Mouse (Mus musculus) cortical plate, adult 2 months (tissue): ENCODE results near the gene Fgf12. TPM values are rescaled to one million over a fixed set of nuclear protein-coding genes. Genes with fewer than 3 reads are reported as not detected.

ENCODE experiments used
- H3K27ac ChIP-seq: fragments of 200-500 bp; 2 replicates; pipeline ENCODE4 v1.5.1; 2012; ENCODE audit warnings: low read length, control low read depth, inconsistent platforms; ENCODE audit not compliant: insufficient read depth
- H3K4me1 ChIP-seq: fragments of 200-500 bp; 2 replicates; pipeline ENCODE4 v1.6.1; 2011; ENCODE audit warnings: low read length; ENCODE audit not compliant: control insufficient read depth, insufficient read depth
- H3K4me3 ChIP-seq: fragments of 200-500 bp; 2 replicates; pipeline ENCODE4 v1.5.1; 2011; ENCODE audit warnings: mild to moderate bottlenecking, low read length, control low read depth; ENCODE audit not compliant: insufficient read depth
- CTCF ChIP-seq: fragments of 200-500 bp; IDR thresholded peaks from 2 replicates; pipeline ENCODE4 v1.5.1; 2011; ENCODE audit warnings: mild to moderate bottlenecking, control low read depth, low read length; ENCODE audit not compliant: insufficient read depth; ENCODE audit errors: extremely low read depth
- POLR2A ChIP-seq: fragments of 200-500 bp; IDR thresholded peaks from 2 replicates; pipeline ENCODE4 v1.6.1; 2011; ENCODE audit warnings: mild to moderate bottlenecking, low read length, control low read depth; ENCODE audit not compliant: insufficient read depth; ENCODE audit errors: extremely low read depth
- polyA plus RNA-seq: library from polyadenylated mRNA; depleted of rRNA; stranded (reverse); fragments of >200 nt; gene quantifications from 2 replicates; pipeline ENCODE4 v1.2.3, GENCODE M21; 2012

The Fgf12 gene
- polyA plus RNA-seq, 1 experiment, result 140 TPM

DNA sequence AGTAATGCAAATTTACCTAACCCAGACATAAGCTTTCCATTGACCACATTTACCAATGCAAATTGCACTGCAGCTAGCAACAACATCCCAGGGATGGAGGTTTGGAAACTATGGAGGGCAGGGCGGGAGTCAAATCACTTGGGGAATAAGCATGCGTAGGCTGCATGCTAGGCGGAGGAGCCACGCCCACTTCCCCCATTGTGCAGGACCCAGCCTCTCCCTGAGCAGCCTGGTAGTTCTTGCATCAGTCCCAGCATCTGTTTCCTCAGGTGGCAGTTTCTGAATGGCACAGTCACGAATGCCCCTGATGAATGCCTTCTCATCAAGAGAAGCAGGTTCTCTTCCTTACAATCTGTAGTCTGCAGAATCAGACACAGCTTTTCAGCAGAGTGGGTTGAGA lies 241.5 kb downstream of the Fgf12 start:
- Histone ChIP-seq H3K27ac (no peak overlapping the region), H3K4me3 (no peak overlapping the region)
- TF ChIP-seq POLR2A (no peak), CTCF (no peak)

DNA sequence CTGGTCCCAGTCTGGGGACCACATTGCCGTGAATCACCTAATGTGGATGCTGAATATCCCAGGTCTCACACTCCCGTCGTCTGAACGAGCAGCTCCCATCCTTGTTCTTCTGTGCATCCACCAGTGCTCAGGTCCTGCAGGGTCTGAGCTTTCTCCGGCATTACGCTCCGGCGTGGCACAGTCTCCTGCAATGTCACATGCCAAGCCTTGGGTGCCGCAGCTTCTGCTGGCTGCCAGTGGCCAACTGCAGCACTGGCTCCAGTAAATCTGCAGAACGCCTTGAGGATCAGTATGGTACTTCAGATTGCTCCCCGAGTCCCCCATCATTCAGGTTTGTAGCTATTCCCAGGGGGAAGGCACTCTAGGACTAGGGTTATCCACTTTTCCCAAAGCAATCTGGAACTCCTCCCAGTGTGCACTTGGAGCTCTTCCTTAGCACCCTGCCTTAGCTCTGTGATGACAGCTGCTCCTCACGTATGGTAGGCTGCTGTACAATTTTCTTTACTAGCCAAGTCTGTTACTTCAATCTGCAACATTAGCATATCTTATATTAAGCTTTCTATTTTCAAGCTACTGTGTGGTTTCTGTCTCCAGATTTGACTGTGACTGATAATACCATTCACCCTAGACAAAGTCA lies 254.8 kb downstream of the Fgf12 start:
- Histone ChIP-seq H3K4me3 (no peak overlapping the region; the same call in 1 of the 2 replicates), H3K4me1 (peaks cover 5% of the 10 kb centered on the region), H3K27ac (no peak overlapping the region)
- no peak for TF ChIP-seq POLR2A
- TF ChIP-seq CTCF, result no peak

More for the DNA sequence above, 241.5 kb downstream of the Fgf12 start:
- H3K4me1 ChIP-seq, result 0 out of 2 replicates have a peak, but pooled peaks cover 1% of the 10 kb centered on the region

DNA sequence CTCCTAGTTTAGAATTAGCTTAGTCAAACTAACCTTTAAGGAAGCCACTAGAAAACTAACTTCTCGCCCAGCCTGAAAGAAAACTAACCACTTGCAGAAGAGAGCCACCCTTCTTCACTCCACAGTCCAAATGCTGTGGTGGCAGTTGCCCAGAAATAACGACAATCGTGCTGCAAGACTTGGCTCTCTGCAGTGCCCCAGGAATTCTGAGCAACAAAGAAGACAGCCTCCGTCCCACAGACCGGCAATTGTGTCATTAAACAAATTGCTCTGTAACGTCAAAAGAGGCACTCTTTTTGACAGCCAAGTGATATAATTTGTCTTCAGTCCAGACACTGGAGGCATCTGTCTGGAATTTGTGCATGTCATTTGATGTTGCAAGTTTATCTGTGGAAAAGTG lies 261.2 kb downstream of the Fgf12 start:
- H3K27ac ChIP-seq, result no peak overlapping the region
- H3K4me1 ChIP-seq, result no peaks in the 10 kb centered on the region
- TF ChIP-seq CTCF (no peak), POLR2A (no peak)
- H3K4me3 ChIP-seq, result no peak overlapping the region

DNA sequence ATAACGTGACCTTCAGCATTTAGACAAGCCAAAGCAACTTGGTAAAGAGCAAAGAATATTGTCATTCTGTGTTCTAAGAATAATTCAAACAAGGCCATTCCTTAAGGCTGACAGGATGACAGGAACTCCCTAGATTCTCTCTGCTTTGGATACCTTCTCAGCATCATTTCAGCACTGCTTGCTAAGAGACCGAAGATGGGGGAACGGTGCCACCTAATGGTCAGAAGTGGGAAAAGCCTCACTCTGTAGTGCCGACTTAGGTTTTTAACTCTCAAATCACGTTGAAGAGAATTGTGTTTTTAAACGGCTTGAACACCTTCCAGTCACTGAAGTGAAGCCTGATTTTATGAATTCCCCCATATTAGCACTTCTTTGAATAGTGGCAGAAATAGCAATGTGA lies 262.4 kb downstream of the Fgf12 start:
- TF ChIP-seq POLR2A, result no peak
- peak; percentile 97 for TF ChIP-seq CTCF
- Histone ChIP-seq H3K27ac (no peak overlapping the region; the same call in 1 of the 2 replicates), H3K4me3 (no peak overlapping the region), H3K4me1 (no peaks in the 10 kb centered on the region)

DNA sequence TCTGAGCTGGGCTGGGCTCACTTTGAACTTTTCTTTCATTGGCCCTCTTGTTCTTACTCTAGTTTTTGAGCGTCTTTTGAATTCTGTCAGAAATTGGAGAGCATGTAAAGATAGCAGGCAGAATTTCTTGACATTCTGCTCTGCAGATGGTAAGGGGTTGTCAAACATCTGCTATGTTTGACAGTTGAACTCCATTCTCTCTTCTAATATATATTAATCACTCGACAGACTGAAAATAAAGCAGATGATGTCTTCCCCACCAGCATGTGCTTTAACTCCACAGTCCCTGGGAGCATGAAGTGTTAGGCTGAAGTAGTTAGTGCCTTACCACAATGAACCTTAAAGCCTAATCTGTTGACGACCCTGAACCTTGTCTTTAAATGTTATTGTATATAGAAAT lies 267.9 kb downstream of the Fgf12 start:
- no peaks in the 10 kb centered on the region for H3K4me1 ChIP-seq
- TF ChIP-seq CTCF, result no peak
- H3K4me3 ChIP-seq, result no peak overlapping the region
- H3K27ac ChIP-seq, result no peak overlapping the region

DNA sequence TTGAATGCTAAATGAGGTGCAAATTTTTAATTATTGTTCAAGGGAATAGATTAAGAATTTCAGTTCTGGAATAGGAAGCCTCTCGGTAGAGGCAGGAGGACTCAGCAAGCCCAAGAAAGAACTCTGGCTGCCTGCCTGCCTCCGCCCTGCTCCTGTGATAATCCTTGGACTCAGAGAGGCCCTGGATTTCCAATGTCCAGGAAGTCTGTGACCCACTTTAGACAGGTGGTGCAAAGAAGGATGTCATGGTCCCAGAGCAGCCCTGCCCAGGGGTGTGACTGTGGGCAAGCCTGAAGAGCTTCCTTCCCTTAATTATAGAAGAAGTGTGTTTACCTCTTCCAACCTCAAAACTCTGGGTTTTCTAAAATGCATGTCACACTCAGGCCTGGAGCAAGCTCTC lies 273.8 kb downstream of the Fgf12 start:
- no peak for TF ChIP-seq POLR2A
- TF ChIP-seq CTCF, result no peak
- H3K4me1 ChIP-seq, result no peaks in the 10 kb centered on the region
- H3K4me3 ChIP-seq, result no peak overlapping the region
- no peak overlapping the region for H3K27ac ChIP-seq

DNA sequence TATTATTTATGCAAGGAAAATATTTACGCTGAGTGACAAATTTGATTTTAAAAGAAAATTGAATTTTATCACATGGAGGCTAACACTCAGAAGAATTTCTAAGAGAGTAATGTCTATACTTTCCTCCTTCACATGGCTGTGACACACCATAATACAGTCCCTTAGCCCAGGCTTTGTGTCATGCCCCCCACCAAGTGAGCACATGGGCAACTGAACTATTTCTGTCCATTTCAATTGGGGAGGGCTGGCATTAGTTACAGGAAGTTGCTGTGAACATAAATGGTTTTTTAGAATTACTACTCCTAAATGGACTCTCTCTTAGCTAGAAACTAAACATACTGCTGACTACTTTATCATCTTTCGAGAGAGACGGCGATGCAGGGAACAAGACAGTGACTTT lies 276.2 kb downstream of the Fgf12 start:
- no peaks in the 10 kb centered on the region for H3K4me1 ChIP-seq
- H3K27ac ChIP-seq, result no peak overlapping the region
- no peak overlapping the region for H3K4me3 ChIP-seq
- TF ChIP-seq CTCF (no peak), POLR2A (no peak)

DNA sequence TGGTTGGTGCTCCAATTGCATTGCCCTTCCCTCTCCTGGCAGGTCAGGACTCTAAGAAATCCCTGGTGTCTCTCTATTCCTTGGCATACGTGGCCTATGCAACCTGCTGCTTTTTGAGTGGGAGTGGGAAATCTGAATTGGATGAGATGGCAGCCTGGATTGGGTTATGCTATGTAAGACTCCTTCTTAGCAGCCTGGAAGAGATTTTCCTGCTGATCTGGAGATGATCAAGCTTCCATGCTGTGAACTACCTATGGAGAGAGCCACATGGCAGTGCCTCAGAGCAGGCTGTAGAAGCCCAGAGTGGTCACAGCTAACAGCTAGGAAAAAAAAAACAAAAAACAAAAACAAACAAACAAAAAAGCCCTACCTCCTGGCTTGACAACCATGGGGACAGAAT lies 277.3 kb downstream of the Fgf12 start:
- H3K4me1 ChIP-seq, result no peaks in the 10 kb centered on the region
- no peak overlapping the region for H3K27ac ChIP-seq
- TF ChIP-seq POLR2A (no peak), CTCF (no peak)
- no peak overlapping the region for H3K4me3 ChIP-seq

DNA sequence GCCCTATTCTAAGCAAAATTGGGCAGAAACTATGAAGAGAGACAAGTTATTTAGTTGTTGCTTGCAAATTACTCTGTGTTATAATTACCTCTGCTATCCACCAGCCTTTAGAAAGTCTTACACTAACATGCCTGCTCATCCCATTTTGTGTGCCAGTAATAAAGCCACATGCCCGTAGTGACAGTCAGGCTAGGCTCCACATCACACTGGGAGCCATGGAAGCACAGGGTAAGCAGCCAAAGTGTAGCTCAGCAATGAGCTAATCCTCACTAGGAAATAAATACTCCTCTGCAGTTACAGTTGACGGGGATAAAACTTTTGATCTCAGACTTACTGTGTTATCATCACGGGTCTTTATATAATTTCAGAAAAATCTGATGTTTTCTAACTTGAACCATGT lies 298.0 kb downstream of the Fgf12 start:
- H3K4me1 ChIP-seq, result no peaks in the 10 kb centered on the region
- H3K4me3 ChIP-seq, result no peak overlapping the region
- H3K27ac ChIP-seq, result no peak overlapping the region
- TF ChIP-seq CTCF, result no peak
- TF ChIP-seq POLR2A, result no peak

DNA sequence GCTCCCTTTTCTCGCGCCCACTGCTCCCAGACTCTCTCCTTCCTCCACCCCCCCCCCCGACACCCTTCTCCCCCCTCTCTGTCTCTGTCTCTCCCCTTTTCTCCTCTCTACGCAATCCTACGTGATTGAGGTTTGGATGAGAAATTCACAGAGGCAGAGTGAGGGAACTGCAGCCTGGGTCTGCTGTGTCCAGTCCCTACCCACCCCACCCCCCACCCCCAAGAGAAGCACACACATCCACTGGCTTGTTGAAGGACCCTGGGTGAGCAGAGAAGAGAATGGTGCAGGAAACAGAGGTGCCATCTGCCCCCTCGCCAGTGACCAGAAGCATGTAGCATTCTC lies 305.8 kb downstream of the Fgf12 start:
- Histone ChIP-seq H3K4me1 (peaks cover 8% of the 10 kb centered on the region), H3K4me3 (peak overlapping the region; percentile 89), H3K27ac (peak overlapping the region; percentile 92; the same call in 1 of the 2 replicates)
- TF ChIP-seq POLR2A (no peak), CTCF (no peak)
